Mouse (Mus musculus): ENCODE measurements around the gene Cish. TPM values are rescaled to one million over a fixed set of nuclear protein-coding genes. Genes with fewer than 3 reads are reported as not detected.
"Not testable (repeated sequence)": the region's sequence is repeated elsewhere in the genome, so short reads cannot be mapped to it uniquely, and the experiment has no call there.

Cish gene
- total RNA-seq, 2 experiments from 2014 or later: 1.6 to 2.9 TPM

DNA sequence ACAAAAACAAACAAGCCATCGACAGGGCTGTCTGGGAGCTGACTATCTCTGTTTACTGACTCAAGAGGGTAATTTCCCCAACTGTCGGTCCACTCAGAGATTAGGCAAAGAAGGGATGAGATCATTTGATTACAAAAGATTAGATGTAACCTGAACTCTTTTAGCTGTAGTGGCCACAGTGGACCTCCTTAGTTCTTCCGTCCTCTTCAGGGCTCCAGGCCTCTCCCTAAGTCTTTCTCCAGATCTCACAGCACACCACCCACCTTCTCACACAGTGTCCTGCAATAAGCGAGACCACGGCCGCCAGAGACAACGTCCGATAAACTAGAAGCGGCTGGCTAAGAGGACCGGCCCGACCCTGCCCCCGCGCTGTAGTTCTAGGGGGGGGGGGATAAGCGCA lies 215 bp downstream of the Cish start:
- peak; percentile 3; the same call in 1 of the 2 replicates for ATAC-seq (replicated peaks; ENCODE audit: low FRiP score, low TSS enrichment, poor library complexity, severe bottlenecking)

DNA sequence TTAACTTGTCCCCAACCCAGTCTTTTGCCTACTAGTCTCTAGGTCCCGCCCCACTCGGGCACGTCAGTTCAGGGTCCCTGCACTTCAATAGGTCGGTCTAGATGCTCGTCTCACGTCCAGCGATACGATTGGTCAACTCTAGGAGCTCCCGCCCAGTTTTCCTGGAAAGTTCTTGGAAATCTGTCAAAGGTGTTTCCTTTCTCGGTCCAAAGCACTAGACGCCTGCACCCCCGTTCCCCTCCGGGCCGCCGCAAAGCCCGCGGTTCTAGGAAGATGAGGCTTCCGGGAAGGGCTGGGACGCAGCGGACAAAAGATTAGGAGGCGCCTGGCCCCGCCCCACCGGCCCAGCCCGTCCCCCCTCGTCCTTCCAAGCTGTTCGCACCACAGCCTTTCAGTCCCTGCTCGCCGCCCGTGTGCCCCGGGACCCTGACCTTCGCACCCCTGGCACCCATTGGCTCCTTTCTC lies 707 bp downstream of the Cish start:
- ATAC-seq (replicated peaks; ENCODE audit: low FRiP score, low TSS enrichment, poor library complexity, severe bottlenecking): peak; percentile 83

DNA sequence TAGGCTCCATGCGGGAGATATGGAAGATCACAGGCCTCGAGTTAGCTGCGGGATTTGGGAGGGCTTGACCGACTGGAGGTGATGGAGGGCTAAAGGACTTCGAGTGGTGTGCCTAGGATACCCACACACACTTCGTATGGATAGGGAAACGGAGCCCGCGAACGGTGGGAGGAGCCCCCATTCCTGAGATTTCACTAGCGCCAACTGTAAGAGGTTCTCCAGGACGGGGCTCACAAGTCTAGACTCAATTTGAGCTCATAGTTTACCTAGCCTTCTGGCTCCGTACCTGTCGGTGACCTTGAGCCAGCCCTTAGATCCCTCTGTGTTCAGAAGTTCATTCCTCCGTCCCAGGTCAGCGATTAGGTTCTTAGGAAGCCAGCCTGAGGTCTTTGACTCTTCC lies 1.2 kb downstream of the Cish start:
- ATAC-seq (replicated peaks; ENCODE audit: low FRiP score, low TSS enrichment, poor library complexity, severe bottlenecking): no peak

DNA sequence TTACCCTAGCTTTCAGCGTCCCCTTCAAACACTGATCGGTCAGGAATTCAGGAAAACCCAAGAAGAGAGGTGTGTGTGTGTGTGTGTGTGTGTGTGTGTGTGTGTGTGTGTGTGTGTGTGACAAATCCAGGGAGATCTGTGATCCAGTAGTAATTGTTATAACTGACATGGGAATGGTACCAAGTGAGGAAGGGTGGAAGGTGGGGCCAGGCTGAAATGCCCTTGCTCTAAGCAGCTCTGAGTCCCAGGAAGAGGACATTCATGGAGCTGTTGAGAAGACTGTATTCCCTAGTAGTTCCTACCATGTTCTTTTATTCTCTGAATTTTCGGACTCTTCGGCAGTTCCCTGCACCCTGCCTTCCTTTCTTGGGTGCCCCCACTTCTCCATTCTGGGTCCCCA lies 1.8 kb downstream of the Cish start:
- ATAC-seq (replicated peaks; ENCODE audit: low FRiP score, low TSS enrichment, poor library complexity, severe bottlenecking): no peak

DNA sequence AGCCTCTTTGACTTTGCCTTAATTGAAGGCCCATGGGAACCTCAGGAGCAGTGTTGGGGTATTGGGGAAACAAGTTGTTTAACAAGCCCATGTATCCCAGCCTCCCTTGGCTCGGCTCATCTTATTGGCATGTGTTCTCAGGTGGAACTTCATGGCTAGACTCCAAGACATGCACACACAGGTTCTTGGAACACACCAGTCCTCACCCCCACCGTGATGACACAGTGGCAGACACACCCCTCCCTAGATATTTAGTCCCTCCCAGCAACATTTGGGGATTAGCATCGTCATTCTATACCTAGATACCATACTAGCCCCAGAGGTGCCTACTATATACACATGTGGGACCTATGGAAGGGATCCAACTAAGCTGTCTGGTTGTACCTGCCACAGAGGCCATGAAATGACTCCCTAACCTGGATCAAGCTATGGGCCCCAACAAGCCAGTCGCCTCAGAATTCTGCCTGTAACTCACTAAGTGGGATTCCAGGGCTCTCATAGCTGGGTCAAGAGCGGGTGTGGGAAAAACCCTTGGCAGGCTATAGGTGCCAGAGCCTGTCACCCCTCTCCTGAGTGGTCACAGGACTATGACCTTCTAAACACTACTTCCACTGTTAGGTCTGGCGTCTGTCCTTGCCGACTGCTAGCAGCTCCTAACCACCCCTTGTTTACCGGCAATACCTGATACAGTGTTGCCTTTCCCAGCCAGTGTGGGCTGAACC lies 2.4 kb downstream of the Cish start:
- no peak for ATAC-seq (replicated peaks; ENCODE audit: low FRiP score, low TSS enrichment, poor library complexity, severe bottlenecking)

DNA sequence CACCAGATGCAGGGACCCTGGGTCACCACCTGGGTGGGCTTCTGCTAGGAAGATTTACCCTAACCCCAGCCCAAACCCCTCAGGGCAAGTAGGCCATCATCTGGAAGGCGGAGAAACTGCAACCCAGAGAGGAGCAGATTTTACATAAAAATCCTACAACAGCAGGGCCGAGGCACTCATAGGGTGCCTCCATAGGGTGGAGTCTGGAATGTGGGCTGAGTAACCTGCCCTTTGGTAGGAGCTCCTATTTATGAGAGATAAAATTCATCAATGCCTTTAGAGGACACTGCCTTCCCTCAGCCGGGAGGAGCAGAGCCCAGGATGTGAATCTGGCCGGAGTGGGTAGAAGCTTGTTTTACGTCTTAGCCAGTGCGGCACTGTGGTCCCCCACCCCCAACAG lies 3.0 kb downstream of the Cish start:
- no peak for ATAC-seq (replicated peaks; ENCODE audit: low FRiP score, low TSS enrichment, poor library complexity, severe bottlenecking)

DNA sequence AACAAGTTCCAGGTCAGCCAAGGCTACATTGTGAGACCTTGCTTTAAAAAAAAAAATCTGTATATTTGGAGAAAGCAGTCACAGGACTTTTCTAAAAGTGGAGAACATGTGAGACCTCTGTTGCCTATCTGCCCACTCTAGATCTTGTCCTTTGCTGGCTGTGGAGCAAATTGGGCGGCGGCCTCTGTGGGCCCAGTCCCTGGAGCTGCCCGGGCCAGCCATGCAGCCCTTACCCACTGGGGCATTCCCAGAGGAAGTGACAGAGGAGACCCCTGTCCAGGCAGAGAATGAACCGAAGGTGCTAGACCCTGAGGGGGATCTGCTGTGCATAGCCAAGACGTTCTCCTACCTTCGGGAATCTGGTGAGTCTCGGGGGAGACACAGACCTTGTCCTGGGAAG lies 4.0 kb downstream of the Cish start:
- no peak for ATAC-seq (replicated peaks; ENCODE audit: low FRiP score, low TSS enrichment, poor library complexity, severe bottlenecking)

DNA sequence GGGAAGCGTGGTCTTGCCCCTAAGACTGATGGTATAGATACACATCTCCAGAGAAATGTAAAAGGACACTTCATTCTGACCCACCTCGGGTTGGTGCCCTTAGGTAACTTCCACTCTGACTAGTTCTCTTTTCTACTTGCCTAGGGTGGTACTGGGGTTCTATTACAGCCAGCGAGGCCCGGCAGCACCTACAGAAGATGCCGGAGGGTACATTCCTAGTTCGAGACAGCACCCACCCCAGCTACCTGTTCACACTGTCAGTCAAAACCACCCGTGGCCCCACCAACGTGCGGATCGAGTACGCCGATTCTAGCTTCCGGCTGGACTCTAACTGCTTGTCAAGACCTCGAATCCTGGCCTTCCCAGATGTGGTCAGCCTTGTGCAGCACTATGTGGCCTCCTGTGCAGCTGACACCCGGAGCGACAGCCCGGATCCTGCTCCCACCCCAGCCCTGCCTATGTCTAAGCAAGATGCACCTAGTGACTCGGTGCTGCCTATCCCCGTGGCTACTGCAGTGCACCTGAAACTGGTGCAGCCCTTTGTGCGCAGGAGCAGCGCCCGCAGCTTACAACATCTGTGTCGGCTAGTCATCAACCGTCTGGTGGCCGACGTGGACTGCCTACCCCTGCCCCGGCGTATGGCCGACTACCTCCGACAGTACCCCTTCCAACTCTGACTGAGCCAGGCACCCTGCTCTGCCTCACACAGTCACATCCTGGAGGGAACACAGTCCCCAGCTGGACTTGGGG lies 4.6 kb downstream of the Cish start:
- no peak for ATAC-seq (replicated peaks; ENCODE audit: low FRiP score, low TSS enrichment, poor library complexity, severe bottlenecking)

DNA sequence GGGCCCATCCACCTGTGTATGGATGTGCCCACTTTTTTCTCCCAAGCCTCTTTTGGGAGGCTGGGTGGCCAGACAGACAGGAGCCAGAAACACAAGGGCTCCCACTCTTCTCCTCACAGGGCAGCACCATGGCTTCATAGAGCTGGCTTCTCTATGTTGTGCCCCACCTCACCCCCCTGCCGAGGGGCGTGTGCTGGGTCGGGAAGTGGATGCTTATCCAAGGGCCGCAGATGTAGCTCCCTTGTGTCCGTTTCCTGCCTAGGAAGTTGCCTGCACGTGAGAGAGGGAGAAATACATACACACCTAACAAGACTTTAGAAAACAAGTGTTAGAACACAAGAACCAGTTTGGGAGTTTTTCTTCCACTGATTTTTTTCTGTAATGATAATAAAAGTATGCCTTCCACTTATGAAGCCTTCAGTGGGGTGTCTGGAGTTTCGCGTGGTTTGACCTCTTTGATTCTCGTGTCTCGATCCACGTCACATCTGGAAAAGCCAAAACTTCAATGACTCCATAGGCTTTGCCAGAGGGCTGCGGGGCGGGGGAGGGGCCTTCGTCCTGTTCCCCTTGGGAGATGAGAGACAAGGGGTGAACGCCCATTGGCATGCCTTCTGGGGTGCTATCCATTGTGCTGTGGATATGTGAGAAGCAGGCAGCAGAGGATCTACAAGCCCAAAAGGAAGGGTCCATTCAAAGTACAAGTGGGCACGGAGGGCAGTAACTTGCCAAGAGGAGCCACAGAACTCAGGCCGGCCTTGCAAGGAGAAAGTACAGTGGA lies 5.9 kb downstream of the Cish start:
- no peak for ATAC-seq (replicated peaks; ENCODE audit: low FRiP score, low TSS enrichment, poor library complexity, severe bottlenecking)

DNA sequence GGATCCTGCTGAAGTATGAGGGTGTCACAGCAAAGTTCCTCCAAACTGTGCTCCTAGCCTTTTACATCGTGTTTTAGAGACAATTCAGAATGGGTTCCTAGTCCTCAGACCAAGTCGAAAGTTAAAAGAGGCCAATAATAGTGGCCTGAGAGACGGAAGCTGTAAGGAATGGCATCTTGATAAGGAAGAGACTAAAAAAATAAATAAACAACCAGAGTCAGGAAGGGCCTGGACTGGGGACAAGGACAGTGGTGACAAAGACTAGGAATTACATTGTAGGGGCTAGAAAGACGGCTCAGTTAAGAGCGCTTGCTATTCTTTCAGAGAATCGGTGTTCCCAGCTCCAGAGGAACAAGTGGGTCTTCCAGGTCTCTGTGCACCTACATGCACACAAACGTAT lies 6.8 kb downstream of the Cish start:
- no peak for ATAC-seq (replicated peaks; ENCODE audit: low FRiP score, low TSS enrichment, poor library complexity, severe bottlenecking)

DNA sequence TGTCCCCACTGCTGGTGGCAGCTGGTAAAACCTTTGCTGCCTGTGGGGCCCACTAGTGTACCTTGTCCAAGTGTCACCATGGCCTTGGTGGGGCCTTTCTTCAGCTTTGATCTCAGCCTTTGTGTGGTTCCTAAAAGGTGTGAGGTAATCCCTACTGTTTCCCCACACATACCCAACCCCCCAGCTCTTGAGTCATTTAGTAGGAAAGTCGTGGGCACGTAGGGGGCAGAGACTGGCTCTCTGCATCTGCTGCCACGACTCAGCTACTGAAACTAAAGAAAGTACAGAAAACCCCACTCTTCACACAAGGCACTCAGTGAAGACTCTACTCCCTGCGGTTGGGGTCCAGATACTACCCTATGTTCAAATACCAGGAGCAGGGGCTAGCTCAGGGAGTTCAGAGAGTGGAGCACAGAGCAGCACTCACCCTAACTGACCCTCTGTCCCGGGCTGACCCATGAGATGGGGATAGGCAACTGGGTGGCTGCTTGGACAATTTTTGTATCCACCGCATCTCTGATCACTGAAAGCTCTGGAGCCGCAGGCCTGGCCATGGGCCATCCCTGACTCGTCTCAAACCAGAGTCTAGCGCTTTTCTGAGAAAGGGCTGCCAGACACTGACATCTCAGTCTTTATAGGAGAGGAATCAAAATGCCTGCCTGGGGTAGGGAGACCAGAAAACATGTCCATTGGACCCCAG lies 7.4 kb downstream of the Cish start:
- no peak for ATAC-seq (replicated peaks; ENCODE audit: low FRiP score, low TSS enrichment, poor library complexity, severe bottlenecking)

DNA sequence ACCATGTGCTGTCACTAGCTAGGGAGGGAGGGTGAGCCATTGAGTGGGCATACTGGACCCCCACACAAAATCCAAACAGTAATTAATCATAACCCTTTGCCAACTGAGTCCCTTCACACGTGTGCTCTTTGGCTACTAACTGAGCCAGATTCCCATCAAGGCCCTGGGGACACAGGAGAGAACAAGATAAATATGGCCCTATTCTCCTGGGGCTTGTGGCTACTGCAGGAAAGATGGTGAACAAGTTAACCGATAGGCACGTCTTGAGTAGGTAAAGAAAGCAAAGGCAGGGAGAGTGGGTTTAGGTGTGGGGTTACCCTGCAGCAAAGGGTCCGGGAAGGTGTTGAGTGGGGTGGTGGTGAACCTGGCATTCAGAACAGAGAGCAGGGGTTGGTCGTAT lies 8.1 kb downstream of the Cish start:
- ATAC-seq (replicated peaks; ENCODE audit: low FRiP score, low TSS enrichment, poor library complexity, severe bottlenecking): no peak

DNA sequence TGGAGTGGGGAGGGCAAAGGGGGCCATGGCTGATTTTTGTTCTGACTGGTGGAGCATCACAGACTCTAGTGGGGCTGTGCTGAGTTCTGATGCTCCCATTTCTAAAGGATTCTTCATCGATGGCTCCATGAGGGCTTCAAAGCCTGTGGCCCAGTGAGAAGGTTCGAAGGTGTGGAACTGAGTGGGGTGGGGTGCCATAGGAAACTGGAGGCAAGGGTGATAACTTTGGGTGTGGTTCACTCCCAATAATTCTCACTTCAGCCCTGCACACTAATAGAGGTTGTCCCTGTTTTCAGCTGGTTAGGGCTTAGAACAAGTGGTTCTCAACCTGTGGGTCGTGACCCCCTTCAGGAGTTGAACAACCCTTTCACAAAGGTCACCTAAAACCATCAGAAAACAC lies 8.6 kb downstream of the Cish start:
- no peak for ATAC-seq (replicated peaks; ENCODE audit: low FRiP score, low TSS enrichment, poor library complexity, severe bottlenecking)

DNA sequence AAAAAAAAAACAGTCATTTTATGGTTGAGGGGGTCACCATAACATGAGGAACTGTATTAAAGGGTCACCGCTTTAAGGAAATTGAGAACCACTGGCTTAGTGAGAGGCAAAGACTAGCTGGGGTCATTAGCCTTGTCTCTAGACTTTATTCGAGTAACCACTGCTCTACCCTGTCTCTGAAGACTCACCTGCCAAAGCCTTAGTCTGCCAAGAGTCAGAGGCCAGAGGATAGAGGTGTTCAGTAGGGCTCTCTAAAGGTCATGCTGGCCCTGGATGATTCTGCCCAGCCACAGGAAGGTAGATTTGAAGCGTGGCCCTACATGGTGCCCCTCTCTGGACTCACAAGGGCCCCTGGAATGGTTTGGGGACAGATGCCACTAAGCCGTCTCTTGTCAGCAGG lies 9.2 kb downstream of the Cish start:
- no peak for ATAC-seq (replicated peaks; ENCODE audit: low FRiP score, low TSS enrichment, poor library complexity, severe bottlenecking)

DNA sequence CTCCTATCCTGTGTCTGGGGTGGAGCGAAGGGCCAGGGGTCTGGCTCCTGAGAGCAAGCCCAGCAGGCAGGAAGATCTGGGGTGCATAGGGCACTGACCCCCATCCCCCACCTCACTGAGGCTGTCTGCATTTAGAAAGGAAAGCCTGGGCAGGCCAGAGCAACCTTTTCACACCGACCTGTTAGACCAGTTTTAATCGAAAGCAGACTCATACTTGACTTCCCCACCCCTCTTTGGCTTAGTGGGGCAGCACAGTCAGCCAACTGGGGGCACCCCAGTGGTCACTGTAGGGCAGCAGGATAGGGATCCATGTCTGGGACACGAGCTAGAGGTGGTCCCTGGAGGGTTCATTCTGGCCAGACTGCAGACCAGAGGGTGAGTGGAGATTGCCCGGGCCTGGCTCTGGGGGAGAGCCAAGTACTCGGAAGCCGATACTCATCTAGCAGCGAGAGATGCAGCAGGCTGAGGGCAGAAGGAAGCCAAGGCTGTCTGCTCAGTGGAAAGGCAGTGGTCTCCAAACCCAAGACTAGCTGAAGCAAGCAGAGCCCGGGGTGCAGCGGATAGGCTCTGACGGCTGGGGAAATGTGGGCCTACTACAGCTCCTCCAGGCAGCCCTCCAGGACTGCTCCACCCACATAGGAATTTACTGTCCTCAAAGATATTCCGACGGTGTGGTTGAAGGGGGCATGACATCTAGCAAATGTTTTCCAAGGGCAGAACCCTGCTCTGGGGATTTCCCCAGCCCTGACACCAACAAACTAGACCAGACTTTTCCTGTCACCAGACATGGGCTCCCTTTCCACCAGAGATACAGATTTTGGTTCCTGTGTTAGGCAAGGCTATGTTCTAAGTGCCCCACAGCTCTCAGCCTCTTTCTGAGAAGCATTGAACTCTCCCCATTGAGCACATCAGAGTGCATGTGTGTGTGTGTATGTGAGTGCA lies 10.0 kb downstream of the Cish start:
- peak; percentile 49 for ATAC-seq (replicated peaks; ENCODE audit: low FRiP score, low TSS enrichment, poor library complexity, severe bottlenecking)

DNA sequence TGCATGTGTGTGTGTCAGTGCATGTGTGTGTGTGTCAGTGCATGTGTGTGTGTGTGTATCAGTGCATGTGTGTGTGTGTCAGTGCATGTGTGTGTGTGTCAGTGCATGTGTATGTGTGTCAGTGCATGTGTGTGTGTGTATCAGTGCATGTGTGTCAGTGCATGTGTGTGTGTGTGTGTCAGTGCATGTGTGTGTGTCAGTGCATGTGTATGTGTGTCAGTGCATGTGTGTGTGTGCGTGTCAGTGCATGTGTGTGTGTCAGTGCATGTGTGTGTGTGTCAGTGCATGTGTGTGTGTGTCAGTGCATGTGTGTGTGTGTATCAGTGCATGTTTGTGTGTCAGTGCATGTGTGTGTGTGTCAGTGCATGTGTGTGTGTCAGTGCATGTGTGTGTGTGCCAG lies 10.8 kb downstream of the Cish start:
- not testable (repeated sequence) for ATAC-seq (replicated peaks; ENCODE audit: low FRiP score, low TSS enrichment, poor library complexity, severe bottlenecking)

DNA sequence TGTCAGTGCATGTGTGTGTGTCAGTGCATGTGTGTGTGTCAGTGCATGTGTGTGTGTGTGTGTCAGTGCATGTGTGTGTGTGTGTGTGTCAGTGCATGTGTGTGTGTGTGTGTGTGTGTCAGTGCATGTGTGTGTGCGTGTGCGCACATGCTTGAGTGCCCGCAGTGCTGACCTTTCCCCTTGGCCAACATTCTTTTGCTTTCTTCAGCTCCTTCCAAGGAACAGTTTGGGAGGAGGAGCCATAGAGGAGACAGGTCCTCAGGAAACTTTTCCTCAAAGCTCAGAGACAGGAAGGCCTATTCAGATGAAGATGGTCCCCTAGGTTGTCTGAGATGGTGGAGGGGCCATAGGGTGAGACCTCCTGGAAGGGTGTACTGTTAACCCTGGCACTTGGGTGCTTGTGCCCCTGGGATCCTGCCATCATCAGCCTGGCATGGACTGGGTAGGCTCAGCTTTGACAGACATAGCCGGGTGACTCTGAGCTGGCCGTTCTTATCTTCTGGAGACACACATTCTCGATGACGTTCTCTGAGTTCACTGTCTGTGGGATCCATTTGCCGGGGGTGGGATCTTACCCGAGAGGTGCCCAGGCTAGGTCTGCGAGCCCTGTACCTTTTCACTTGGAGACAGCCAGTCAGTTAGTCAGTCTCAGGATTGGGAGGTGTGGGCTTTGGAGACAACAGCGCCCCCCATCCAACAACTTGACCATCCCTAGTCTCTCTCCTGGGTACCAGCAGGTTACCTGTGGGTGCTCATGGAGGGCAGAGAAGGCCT lies 11.5 kb downstream of the Cish start:
- peak; percentile 90 for ATAC-seq (replicated peaks; ENCODE audit: low FRiP score, low TSS enrichment, poor library complexity, severe bottlenecking)

DNA sequence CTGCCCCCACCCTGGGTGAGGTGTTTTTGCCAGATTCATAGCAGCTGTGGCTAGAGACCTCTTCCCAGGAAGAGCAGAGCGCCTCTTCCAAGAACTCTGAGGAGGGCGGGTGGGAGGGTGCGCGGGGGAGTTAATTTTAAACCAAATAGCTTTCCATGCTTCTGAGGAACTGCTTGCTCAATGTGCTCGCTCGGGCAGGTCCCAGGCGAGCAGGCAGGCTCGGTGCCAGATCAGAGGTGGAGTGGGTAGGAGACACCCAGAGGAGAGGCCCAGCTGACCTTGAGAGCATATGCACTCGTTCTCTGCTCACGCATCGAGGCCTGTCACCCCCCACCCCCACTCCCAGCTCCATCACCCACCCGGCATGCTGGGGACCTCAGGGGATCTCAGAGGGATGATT lies 12.1 kb downstream of the Cish start:
- ATAC-seq (replicated peaks; ENCODE audit: low FRiP score, low TSS enrichment, poor library complexity, severe bottlenecking): peak; percentile 21; the same call in 1 of the 2 replicates

Measured in megakaryocyte-erythroid progenitor cell, adult 5-6 weeks (primary cell).